Mouse (Mus musculus) CH12.LX (cell line): Measurements from ENCODE around the gene Prkcb.

Source experiments
- CTCF ChIP-seq, 2 experiments: IDR thresholded peaks in 1 of 2; conservative IDR thresholded peaks in 1 of 2; 2 replicates each; pipeline ENCODE4 v1.5.1; 2011 to 2012; ENCODE audit warnings: low read depth in 2 of 2, low read length in 2 of 2, improper control_type of control experiment in 1 of 2, inconsistent platforms in 1 of 2, mild to moderate bottlenecking in 1 of 2, moderate library complexity in 1 of 2
- ETS1 ChIP-seq: conservative IDR thresholded peaks from 2 replicates; pipeline ENCODE4 v1.6.1; 2012; ENCODE audit warnings: low read depth, mild to moderate bottlenecking, inconsistent platforms, low read length, improper control_type of control experiment, moderate library complexity
- POLR2A ChIP-seq: IDR thresholded peaks from 2 replicates; pipeline ENCODE4 v1.6.1; 2011; ENCODE audit warnings: low read depth, mild to moderate bottlenecking, improper control_type of control experiment, low read length
- POLR2AphosphoS2 ChIP-seq: IDR thresholded peaks from 2 replicates; pipeline ENCODE4 v1.6.1; 2011; ENCODE audit warnings: low read depth, low read length, improper control_type of control experiment
- RCOR1 ChIP-seq: conservative IDR thresholded peaks from 2 replicates; pipeline ENCODE4 v1.6.1; 2012; ENCODE audit warnings: low read depth, mild to moderate bottlenecking, inconsistent platforms, low read length, improper control_type of control experiment
- UBTF ChIP-seq: IDR thresholded peaks from 2 replicates; pipeline ENCODE4 v1.6.1; 2012; ENCODE audit warnings: low read depth, mild to moderate bottlenecking, inconsistent platforms, low read length, improper control_type of control experiment, moderate library complexity
- USF1 ChIP-seq: IDR thresholded peaks from 2 replicates; pipeline ENCODE4 v1.6.1; 2014; ENCODE audit warnings: low read depth, mild to moderate bottlenecking, inconsistent platforms, low read length, improper control_type of control experiment
- USF2 ChIP-seq: conservative IDR thresholded peaks from 2 replicates; pipeline ENCODE4 v1.6.1; 2011; ENCODE audit warnings: low read depth, low read length, improper control_type of control experiment
- ZNF384 ChIP-seq: IDR thresholded peaks from 2 replicates; pipeline ENCODE4 v1.6.1; 2012; ENCODE audit warnings: low read depth, low read length, improper control_type of control experiment, inconsistent platforms

DNA sequence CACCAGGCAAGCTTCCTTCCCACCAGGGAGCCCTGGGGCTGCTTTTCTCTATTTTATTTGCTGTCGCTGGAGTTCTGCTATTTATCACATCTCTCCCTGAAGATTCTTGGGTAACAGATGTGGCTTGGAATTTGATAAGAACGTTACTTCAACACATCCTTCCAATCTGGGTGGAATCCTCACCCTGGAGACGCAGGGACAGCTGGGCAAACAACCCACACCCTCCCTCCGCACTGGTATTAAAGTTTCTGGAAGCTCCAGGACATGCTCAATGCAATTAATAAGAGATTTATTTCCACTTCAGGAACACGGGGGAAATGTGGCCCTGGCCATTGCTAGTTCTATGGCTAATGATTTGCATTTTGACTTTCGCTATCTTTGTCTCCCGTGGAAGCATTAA is 277.5 kb downstream of the Prkcb start:
- TF ChIP-seq CTCF (conservative IDR thresholded peaks at IDR 0.05 in 1 of 2, IDR thresholded peaks at IDR 0.05 in 1 of 2; ENCODE audit: low read depth in 2 of 2, low read length in 2 of 2): no peak
- TF ChIP-seq UBTF: no peak
- no peak for TF ChIP-seq POLR2AphosphoS2
- no peak for TF ChIP-seq USF2
- no peak for TF ChIP-seq ETS1
- no peak for TF ChIP-seq ZNF384
- TF ChIP-seq RCOR1: no peak
- TF ChIP-seq POLR2A: no peak
- TF ChIP-seq USF1: no peak
